ENCODE assay signal across 8 mouse cellular contexts in the genomic region with DNA sequence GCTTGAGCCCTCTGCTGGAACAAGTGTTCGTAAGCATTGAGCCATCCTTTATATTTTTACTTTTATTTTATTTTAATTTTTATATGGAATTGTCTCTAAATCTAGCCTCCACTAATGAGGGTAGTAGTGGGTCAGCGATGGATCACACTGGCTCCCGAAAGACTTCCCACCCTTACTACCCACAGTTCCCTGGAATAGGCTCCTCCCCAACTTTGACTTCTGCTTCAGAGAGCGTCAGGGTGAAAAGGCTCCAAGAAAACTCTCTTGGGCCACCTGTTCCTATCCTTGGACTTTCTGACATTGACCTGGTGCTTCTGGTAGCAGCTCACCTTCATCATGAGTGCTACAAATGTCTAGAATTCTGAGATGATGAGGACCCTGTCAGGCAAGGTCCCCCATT. TPM values are rescaled to one million over a fixed set of nuclear protein-coding genes. Genes with fewer than 3 reads are reported as not detected.
DNase-seq lines count a peak whose midpoint lies in the region; ATAC-seq and TF ChIP-seq lines count a peak whose summit lies in the region.

No protein-coding gene starts in this region.

- TF ChIP-seq CTCF in cerebellum, adult 2 months (IDR thresholded peaks at IDR 0.05; ENCODE audit: borderline replicate concordance, insufficient read depth, low read depth, low read length): no peak
- TF ChIP-seq CTCF in liver, postnatal 0 days (IDR thresholded peaks at IDR 0.05; ENCODE audit: low read depth): no peak

- WGBS in cerebellum, adult 2 months: under 1% methylated on average over 4 of the region's 4 CpGs
- 6% methylated on average over 4 of the region's 4 CpGs for WGBS in heart, embryonic 14.5 days
- WGBS in liver, postnatal 0 days (ENCODE audit: insufficient replicate concordance): 3% methylated on average over 4 of the region's 4 CpGs

- no peak overlapping the region for H3K27ac ChIP-seq in cerebellum, adult 2 months (ENCODE audit: insufficient read depth, low read length)
- peak overlapping the region; percentile 42; the same call in 1 of the 2 replicates for H3K27ac ChIP-seq in ES-E14 (ENCODE audit: insufficient read depth, low read depth, low read length, poor library complexity, severe bottlenecking)
- H3K27ac ChIP-seq in heart, embryonic 14.5 days (replicated peaks in 1 of 2; ENCODE audit: control insufficient read depth in 1 of 2, insufficient read depth in 1 of 2, low read depth in 2 of 2, low read length in 2 of 2): peak overlapping the region in 1 of 2 experiments; percentile 17; a peak in 1 of 4 replicates
- no peak overlapping the region for H3K27ac ChIP-seq in liver, postnatal 0 days (ENCODE audit: low read depth)

- TF ChIP-seq EP300 in liver, postnatal 0 days (IDR thresholded peaks at IDR 0.05; ENCODE audit: low read depth): no peak

- peaks cover 13% of the 10 kb centered on the region for H3K4me1 ChIP-seq in cerebellum, adult 2 months (ENCODE audit: control insufficient read depth, insufficient read depth, low read length)
- peaks cover 6 to 29% of the 10 kb centered on the region in 2 experiments for H3K4me1 ChIP-seq in ES-E14 (ENCODE audit: control insufficient read depth in 2 of 2, insufficient read depth in 2 of 2, low read length in 2 of 2, poor library complexity in 1 of 2)
- H3K4me1 ChIP-seq in heart, embryonic 14.5 days (ENCODE audit: control insufficient read depth in 2 of 2, insufficient read depth in 2 of 2, low read length in 2 of 2): peaks cover 6 to 7% of the 10 kb centered on the region in 2 experiments; a peak in 3 of 4 replicates
- H3K4me1 ChIP-seq in liver, postnatal 0 days (ENCODE audit: insufficient read depth): peaks cover 24% of the 10 kb centered on the region

- intact Hi-C loops in gastrocnemius, postnatal 36 days (cut with DNase I): loop anchor here (10.0 kb wide), 1 partner anchor 382 kb away; no protein-coding TSS in a partner anchor
- intact Hi-C loops in left cerebral cortex, postnatal 4 days (cut with DNase I): loop anchor here (10.0 kb wide), 1 partner anchor 152 kb away; a partner anchor contains a TSS

- in situ Hi-C loops in ES-E14 (cut with MboI; ENCODE audit: low sequenced_read_pairs in 2 of 2, unreplicated experiment in 2 of 2): no loop called here

- H3K9me3 ChIP-seq in ES-E14 (ENCODE audit: control insufficient read depth, insufficient read depth, low read depth, low read length): no peaks in the 10 kb centered on the region
- no peaks in the 10 kb centered on the region for H3K9me3 ChIP-seq in heart, embryonic 14.5 days (ENCODE audit: control insufficient read depth, low read length)
- H3K9me3 ChIP-seq in liver, postnatal 0 days (ENCODE audit: low read length): no peaks in the 10 kb centered on the region

- peaks cover 2% of the 10 kb centered on the region; the same call in 1 of the 2 replicates for H3K36me3 ChIP-seq in ES-E14 (ENCODE audit: control insufficient read depth, insufficient read depth, low read length, poor library complexity, severe bottlenecking)
- H3K36me3 ChIP-seq in heart, embryonic 14.5 days (ENCODE audit: control insufficient read depth, insufficient read depth, low read length): no peaks in the 10 kb centered on the region
- H3K36me3 ChIP-seq in liver, postnatal 0 days (replicated peaks; ENCODE audit: insufficient read depth, low read length): no peaks in the 10 kb centered on the region

- H3K4me2 ChIP-seq in heart, embryonic 14.5 days (ENCODE audit: low read length): peak overlapping the region; percentile 99
- peak overlapping the region; percentile 100 for H3K4me2 ChIP-seq in liver, postnatal 0 days (ENCODE audit: low read depth, low read length)

- H3K9ac ChIP-seq in ES-E14 (ENCODE audit: insufficient read depth, low read depth, low read length, poor library complexity, severe bottlenecking): peak overlapping the region; percentile 44; the same call in 1 of the 2 replicates
- peak overlapping the region; percentile 59 for H3K9ac ChIP-seq in heart, embryonic 14.5 days (ENCODE audit: low read length)
- 0 out of 2 replicates have a peak overlapping the region, but pooled peaks have one; percentile 3 for H3K9ac ChIP-seq in liver, postnatal 0 days (replicated peaks)

- DNase-seq in cerebellum, adult 2 months: no peak
- DNase-seq in cerebellum, adult 11 months: no peak
- DNase-seq in ES-E14 (ENCODE audit: low read depth, low spot score): no peak
- no peak for DNase-seq in liver, postnatal 0 days
- no peak for DNase-seq in gastrocnemius, postnatal 36 days
- DNase-seq in gastrocnemius, adult 8-10 months (ENCODE audit: low spot score in 2 of 2): no peak
- DNase-seq in left cerebral cortex, postnatal 4 days: no peak

- H3K27me3 ChIP-seq in cerebellum, adult 2 months (ENCODE audit: control insufficient read depth, insufficient read depth, low read length): no peaks in the 10 kb centered on the region
- H3K27me3 ChIP-seq in heart, embryonic 14.5 days (ENCODE audit: control insufficient read depth, insufficient read depth, low read length): no peaks in the 10 kb centered on the region
- no peaks in the 10 kb centered on the region for H3K27me3 ChIP-seq in liver, postnatal 0 days (ENCODE audit: insufficient read depth, low read length)

- no peak for TF ChIP-seq POLR2A in cerebellum, adult 2 months (IDR thresholded peaks at IDR 0.05; ENCODE audit: borderline replicate concordance, insufficient read depth, low read length)

- H3K4me3 ChIP-seq in cerebellum, adult 2 months (replicated peaks; ENCODE audit: insufficient read depth, low read depth, low read length): peak overlapping the region; percentile 79
- peak overlapping the region; percentile 26 to 91 for H3K4me3 ChIP-seq in ES-E14 (ENCODE audit: insufficient read depth in 1 of 2, low read depth in 1 of 2, low read length in 2 of 2, poor library complexity in 1 of 2, severe bottlenecking in 1 of 2)
- peak overlapping the region; percentile 67 to 80; a peak in 3 of 4 replicates for H3K4me3 ChIP-seq in heart, embryonic 14.5 days (ENCODE audit: control insufficient read depth in 1 of 2, insufficient read depth in 1 of 2, low read depth in 1 of 2, low read length in 2 of 2)
- H3K4me3 ChIP-seq in liver, postnatal 0 days (ENCODE audit: low read depth, low read length): peak overlapping the region; percentile 76

- ATAC-seq in heart, embryonic 14.5 days (ENCODE audit: insufficient number of reproducible peaks, insufficient read depth, low FRiP score, low read depth): no peak
- no peak for ATAC-seq in liver, postnatal 0 days

TF ChIP-seq in ES-E14, 5 proteins besides CTCF, POLR2A, EP300 and RAD21:
- TF ChIP-seq ZC3H11A (IDR thresholded peaks at IDR 0.05; ENCODE audit: borderline replicate concordance, low read depth, low read length) (no peak), MAFK (IDR thresholded peaks at IDR 0.05; ENCODE audit: insufficient read depth, low read depth, low read length) (no peak), CHD2 (IDR thresholded peaks at IDR 0.05; ENCODE audit: low read depth, low read length) (no peak), HCFC1 (IDR thresholded peaks at IDR 0.05; ENCODE audit: borderline replicate concordance, insufficient read depth, low read length) (no peak), ZNF384 (IDR thresholded peaks at IDR 0.05; ENCODE audit: low read depth, low read length) (no peak)
TF ChIP-seq in ES-E14: peak in this region for 0.

RNA-seq across cellular contexts. Expression of a gene that starts 0.8 kb away (rescaled TPM):
- 51.3 and 55.0 TPM in 2 replicates for polyA plus RNA-seq in cerebellum, adult 2 months (2012; rRNA removed)
- 25.7 and 77.9 TPM in 2 replicates for total RNA-seq in ES-E14 (2012; rRNA removed)
- polyA plus RNA-seq in heart, embryonic 14.5 days (2014; fragmentation: Nextera tagmentation; extraction: Ambion mirVana): 16.9 and 17.1 TPM in 2 replicates
- polyA plus RNA-seq in liver, postnatal 0 days (2015; fragmentation: Nextera tagmentation; extraction: Ambion mirVana): 11.7 and 11.8 TPM in 2 replicates
- 1 to 10 TPM; 9.1 to 10.0 TPM for total RNA-seq in gastrocnemius, postnatal 36 days (2021)
- 10 to 100 TPM in 3 of 4 experiments, 1 to 10 TPM in 1; 9.6 to 12.7 (median 10.2) TPM for total RNA-seq in gastrocnemius, adult 8-10 months (2022)
- 10 to 100 TPM; 17.1 to 20.3 TPM for total RNA-seq in left cerebral cortex, postnatal 4 days (2021)

RNA-seq across cellular contexts. Expression of a gene that starts 21.3 kb away (rescaled TPM):
- polyA plus RNA-seq in cerebellum, adult 2 months (2012; rRNA removed): 32.8 and 36.7 TPM in 2 replicates
- total RNA-seq in ES-E14 (2012; rRNA removed): 16.7 and 27.7 TPM in 2 replicates
- polyA plus RNA-seq in heart, embryonic 14.5 days (2014; fragmentation: Nextera tagmentation; extraction: Ambion mirVana): 6.3 and 7.4 TPM in 2 replicates
- polyA plus RNA-seq in liver, postnatal 0 days (2015; fragmentation: Nextera tagmentation; extraction: Ambion mirVana): 1.3 and 1.6 TPM in 2 replicates
- 1 to 10 TPM; 9.1 to 9.4 TPM for total RNA-seq in gastrocnemius, postnatal 36 days (2021)
- 10 to 100 TPM; 10.1 to 14.6 (median 11.8) TPM for total RNA-seq in gastrocnemius, adult 8-10 months (2022)
- total RNA-seq in left cerebral cortex, postnatal 4 days (2021): 10 to 100 TPM; 47.6 to 47.7 TPM

RNA-seq across cellular contexts. Expression of a gene that starts 21.3 kb away (rescaled TPM):
- 257 and 289 TPM in 2 replicates for polyA plus RNA-seq in cerebellum, adult 2 months (2012; rRNA removed)
- 2,117 and 2,535 TPM in 2 replicates for total RNA-seq in ES-E14 (2012; rRNA removed)
- 112 and 129 TPM in 2 replicates for polyA plus RNA-seq in heart, embryonic 14.5 days (2014; fragmentation: Nextera tagmentation; extraction: Ambion mirVana)
- polyA plus RNA-seq in liver, postnatal 0 days (2015; fragmentation: Nextera tagmentation; extraction: Ambion mirVana): 103 and 104 TPM in 2 replicates
- 10 to 100 TPM; 45.3 to 75.3 TPM for total RNA-seq in gastrocnemius, postnatal 36 days (2021)
- total RNA-seq in gastrocnemius, adult 8-10 months (2022): 100 to 1,000 TPM in 2 of 4 experiments, 10 to 100 TPM in 2; 77.4 to 121 (median 96.8) TPM
- total RNA-seq in left cerebral cortex, postnatal 4 days (2021): 100 to 1,000 TPM; 200 to 215 TPM

Comparison
In these comparisons a context has a peak if more than half of its experiments do, and no peak if none do; other contexts are left out.
1. H3K9ac ChIP-seq: peak in every context shown above with its lines; median percentile 59 in heart, embryonic 14.5 days; 44 in ES-E14; 3 in liver, postnatal 0 days.